Mouse (Mus musculus) c-Kit-positive CD71-negative TER-119-negative erythroid progenitor cells, embryonic 14.5 days (primary cell): Measurements from ENCODE around the gene Zfp758.
"Not testable (repeated sequence)": the region's sequence is repeated elsewhere in the genome, so short reads cannot be mapped to it uniquely, and the experiment has no call there.

ENCODE experiments used
- DNase-seq: peaks from one replicate; pipeline ENCODE4 v3.0.0-alpha.2; 2013; ENCODE audit warnings: low read depth

The Zfp758 gene

GRCm38 (mm10) chr17:22361101-22361781 lies at the start of gene Zfp758, which contains the start of gene Zfp944:
TSS of gene Zfp758 (plus strand) at chr17:22361453.
TSS of gene Zfp944 (minus strand) at chr17:22361400.
- DNase-seq: not testable (repeated sequence)

GRCm38 (mm10) chr17:22314219-22314618 lies 47.0 kb upstream of the Zfp758 start:
- not testable (repeated sequence) for DNase-seq

- DNase-seq: peak; percentile 89
Measured at GRCm38 (mm10) chr17:22314730-22315226, 46.5 kb upstream of the Zfp758 start, which contains the start of gene CT030661.1. TSS of gene CT030661.1 (minus strand) at chr17:22314837.

- DNase-seq: not testable (repeated sequence)
Measured at GRCm38 (mm10) chr17:22315247-22315646, 46.0 kb upstream of the Zfp758 start.

GRCm38 (mm10) chr17:22352794-22353193 lies 8.5 kb upstream of the Zfp758 start:
- peak; percentile 40 for DNase-seq

GRCm38 (mm10) chr17:22360572-22360971 lies 681 bp upstream of the Zfp758 start:
- no peak for DNase-seq

- no peak for DNase-seq
Measured at GRCm38 (mm10) chr17:22363895-22364294, 2.6 kb downstream of the Zfp758 start.

- DNase-seq: no peak
Measured at GRCm38 (mm10) chr17:22410756-22411155, 49.5 kb downstream of the Zfp758 start.

GRCm38 (mm10) chr17:22417510-22417909 lies 56.3 kb downstream of the Zfp758 start:
- peak; percentile 43 for DNase-seq

- DNase-seq: peak; percentile 70
Measured at GRCm38 (mm10) chr17:22423952-22424617, 62.8 kb downstream of the Zfp758 start, which contains the start of gene Zfp946. TSS of gene Zfp946 (plus strand) at chr17:22424222.

- no peak for DNase-seq
Measured at GRCm38 (mm10) chr17:22424636-22425354, 63.5 kb downstream of the Zfp758 start.
